Mouse (Mus musculus): ENCODE results near the gene Actn4.

Actn4 gene

DNA sequence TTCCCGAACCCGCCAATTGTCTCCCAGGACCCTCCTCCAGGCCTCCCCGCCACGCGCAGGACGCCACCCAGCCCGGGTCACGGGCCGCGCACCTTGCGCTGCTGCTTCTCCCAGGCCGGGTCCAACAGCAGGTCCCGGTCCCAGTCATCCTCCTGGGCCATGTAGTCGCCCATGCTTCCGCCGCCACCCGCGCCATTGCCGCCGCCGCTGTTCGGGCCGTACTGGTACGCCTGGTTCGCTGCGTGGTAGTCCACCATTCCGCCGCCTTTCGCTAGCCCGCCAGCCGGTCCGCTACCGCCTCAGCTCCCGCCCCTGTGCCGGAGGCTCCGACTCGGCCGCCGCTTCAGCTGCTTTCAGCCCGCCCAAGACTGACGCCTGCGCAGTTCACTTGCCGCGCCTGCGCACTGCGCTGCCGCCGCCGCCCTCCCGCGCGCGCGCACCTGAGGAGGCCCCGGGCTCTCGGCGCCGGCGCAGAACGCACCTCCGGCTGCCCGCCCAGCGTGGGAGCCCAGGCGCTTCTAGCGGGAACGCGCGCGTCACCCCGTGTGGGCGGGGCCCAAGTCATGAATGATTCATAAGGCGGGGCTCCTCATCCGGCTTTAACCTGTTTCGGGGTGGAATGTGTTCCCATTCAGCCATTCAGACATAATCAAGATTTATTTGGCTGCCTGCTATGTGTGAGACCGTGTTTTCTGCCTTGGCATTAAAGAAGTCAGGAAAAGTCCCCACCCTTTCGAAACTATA lies at the start of gene Actn4:
Gene Actn4, minus strand, starts transcription at position 414 of the 744 bp plus-strand sequence.
- DNase-seq = peak; percentile 99

DNA sequence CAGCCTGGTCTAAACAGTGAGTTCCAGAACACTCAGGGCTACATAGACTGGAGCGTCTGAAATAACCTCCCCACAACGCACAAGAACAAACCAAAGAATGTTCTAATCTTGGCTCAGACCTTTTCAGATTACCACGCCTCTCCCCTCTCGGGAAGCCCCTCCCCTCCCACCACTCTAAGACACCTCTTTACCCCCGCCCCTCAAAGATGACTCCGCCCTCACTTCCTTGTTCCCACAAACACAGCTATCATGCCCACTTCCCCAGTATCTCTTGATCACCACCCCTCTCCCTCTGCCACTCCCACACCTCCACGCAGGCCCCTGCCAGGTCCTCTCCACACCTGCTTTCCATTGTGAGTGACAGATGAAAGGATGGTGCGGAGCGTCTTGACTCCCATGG lies 46.6 kb upstream of the Actn4 start:
- DNase-seq = no peak

GRCm38 (mm10) chr7:29008171-29008570 lies 46.0 kb upstream of the Actn4 start:
- no peak for DNase-seq

DNA sequence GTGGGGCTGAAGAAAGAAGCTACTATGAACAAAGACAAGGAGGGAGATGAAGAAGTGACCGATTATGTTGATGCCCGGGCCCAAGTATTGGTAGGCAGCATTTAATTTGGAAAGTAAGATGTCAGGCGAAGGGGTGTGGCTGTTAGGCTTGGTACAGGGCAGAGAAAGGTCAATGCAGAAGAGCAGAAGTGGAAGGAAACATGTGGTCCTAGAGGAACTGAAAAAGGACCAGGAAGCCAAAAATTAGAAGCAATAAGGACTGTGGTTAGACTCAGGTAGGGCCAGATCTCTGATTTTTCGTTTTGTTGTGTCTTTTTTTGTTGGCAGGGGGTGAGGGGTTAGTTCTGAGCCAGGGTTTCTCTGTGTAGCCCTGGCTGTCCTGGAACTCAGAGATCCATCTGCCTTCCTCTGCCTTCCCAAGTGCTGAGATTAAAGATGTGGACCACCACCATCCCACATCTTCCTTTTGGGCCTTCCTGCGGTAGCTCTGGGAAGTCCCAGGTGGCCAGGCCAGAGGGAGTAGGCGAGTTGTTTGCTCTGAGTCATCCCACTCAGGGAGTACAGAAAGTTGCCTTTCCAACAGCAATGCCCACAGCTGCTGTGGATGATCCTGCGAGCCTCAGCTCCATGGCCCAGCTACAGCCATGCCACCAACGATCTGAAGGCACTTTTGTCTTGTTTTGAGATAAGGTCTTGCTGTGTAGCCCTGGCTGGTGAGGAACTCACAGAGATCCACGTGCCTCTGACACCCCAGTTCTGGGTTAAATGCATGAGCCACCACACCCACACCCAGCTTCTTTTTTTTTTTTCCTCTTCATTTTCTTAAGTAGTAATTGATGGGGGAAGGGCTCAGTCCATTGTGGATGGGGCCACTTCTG lies 45.3 kb upstream of the Actn4 start:
- DNase-seq = no peak

GRCm38 (mm10) chr7:29000651-29001605 lies 38.8 kb upstream of the Actn4 start:
- DNase-seq = no peak

DNA sequence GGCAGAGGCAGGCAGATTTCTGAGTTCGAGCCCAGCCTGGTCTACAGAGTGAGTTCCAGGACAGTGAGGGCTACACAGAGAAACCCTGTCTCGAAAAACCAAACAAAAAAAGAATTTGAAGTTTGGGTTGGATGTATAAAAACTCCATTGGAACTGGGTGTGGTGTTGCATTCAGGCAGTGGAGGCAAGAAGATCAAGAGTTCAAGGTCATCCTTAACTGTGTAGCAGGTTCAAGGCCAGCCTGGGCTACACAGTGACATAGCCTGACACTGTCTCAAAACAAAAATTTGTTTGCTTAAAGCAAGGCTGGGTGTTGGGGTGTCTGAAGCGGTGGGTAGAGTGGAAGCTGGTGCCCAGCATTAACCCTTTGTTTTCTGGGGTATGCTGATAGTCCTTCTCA lies 31.3 kb upstream of the Actn4 start:
- no peak for DNase-seq

GRCm38 (mm10) chr7:28992997-28993396 lies 30.9 kb upstream of the Actn4 start:
- no peak for DNase-seq

DNA sequence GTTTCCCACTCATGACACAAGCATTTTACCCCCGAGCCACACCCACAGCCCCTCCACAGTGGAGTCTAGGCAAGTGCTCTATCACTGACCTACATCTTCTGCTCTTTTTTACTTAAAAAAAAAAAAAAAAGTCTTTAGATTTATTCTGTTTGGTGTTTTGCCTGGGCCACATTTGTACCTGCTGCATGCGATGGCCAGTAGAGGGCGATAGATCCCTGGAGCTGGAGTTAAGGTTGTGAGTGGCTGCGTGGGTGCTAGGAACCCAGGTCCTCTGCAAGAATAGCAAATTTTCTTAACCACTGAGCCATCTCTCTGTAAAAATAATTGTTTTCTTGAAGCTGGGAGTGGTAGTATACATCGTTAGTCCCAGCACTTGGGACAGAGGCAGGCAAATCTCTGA lies 29.5 kb upstream of the Actn4 start:
- DNase-seq = no peak

DNA sequence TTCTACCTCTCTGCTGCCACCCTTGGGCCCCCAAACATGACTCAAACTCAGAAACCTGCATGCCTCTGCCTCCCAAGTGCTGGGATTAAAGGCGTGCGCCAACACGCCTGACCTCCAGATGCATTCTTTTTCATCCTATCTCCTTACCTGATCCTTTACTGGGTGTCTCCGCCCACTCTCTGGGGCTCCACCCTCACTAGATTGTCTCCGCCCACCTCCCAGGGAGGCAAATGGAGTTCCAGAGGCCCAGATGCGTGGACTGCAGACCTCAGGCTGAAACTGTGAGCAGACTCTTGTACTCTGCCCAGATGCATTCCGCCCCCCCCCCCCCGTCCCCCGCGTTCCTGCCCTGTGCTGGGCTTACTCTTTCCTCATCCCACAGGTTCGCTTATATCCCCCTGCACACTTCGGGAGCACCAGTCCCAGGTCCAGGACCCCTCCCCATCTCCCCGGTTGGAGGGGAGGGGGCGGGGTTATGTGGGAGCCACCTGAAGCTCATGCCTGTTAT lies 28.7 kb upstream of the Actn4 start:
- no peak for DNase-seq

DNA sequence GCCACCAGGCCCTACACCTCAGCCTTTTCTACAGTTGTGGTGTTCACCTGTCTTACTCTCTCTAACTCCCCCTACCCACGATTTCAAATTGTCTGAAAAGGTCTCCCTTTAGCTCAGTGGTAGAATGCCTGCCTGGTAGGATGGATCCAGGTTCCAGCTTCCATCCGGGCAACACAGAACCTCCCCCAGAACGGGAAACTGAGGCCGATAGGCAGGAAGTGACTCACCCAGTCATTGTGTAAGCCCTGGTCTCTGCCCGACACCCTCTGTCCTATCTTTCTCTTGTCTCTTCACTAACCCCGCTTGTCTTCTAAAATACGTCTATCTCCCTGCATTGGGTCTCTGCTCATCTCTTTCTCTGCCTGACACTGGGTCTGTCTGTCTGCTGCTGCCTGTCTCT lies 23.1 kb upstream of the Actn4 start:
- DNase-seq = no peak

- no peak for DNase-seq
These were observed 22.3 kb upstream of the Actn4 start for GRCm38 (mm10) chr7:28984452-28984851.

DNA sequence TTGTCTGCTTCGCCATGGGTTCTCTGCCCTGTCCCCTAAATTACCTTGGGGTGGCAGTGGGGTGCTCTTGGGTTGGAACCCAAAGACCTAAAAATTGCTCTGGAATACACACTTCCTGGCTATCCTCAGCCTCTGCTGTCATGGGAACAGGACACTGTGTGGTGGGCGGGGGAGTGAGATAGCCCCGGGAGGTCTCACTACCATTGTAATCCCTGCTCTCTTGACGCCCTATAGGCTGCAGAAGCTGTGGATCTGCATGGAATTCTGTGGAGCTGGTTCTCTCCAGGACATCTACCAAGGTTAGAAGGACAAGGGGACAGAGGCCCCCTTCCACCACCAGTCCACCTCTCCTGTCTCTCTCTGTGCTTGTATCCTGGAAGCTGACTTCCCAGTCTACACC lies 21.7 kb upstream of the Actn4 start:
- no peak for DNase-seq

DNA sequence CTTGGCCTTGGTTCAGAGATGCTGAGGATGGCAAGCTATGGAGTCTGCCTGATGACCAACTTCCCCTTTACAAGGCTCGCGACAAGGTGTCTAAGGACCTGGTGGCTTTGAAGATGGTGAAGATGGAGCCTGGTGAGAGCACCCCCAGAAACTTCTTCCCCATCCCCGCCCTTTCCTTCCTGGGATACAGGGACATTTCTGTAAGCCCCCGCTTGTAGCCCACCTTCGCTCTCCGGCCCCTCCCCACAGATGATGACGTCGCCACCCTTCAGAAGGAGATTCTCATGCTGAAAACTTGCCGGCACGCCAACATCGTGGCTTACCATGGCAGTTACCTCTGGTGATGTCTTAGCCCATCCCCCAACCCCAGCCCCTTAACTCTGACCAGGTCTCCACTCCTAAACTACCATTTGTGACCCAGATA lies 21.0 kb upstream of the Actn4 start:
- DNase-seq = no peak

DNA sequence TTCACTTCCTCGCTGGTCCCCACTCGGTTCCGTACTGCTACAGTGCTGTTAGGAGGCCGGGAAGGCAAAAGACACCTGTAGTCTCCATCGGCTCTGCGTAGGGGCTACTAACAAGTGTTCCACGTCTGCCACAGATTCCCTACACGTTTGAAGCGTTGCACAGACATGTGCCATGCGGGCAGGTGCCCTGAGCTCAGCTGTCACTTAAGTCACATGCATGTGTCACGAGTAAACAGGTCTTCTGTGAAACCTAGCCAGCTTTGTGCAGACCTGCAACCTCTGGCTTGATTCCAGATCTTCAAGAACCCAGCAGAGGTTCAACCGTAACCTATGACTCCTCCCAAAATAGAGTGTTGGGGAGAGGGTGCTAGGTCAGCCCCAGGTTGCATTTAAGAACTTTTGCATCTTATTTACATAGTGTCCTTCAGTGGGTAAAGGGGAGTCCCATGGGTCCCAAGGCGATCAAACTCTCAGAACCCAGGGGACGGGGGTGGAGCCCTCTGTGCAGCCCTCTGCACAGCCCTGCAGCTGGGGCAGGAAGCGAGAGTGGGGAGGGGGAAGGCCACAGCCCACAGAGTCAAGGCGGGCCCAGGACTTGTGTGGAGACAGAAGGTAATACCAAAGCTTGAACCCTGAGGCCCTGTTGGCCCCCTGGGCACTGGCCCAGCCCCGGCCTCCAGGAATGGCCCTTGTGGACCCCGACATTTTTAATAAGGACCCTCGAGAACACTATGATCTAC lies 20.3 kb upstream of the Actn4 start:
- DNase-seq = peak; percentile 52

- DNase-seq = peak; percentile 97
These were observed 19.6 kb upstream of the Actn4 start, which contains the start of the genes Eif3k and Map4k1 for GRCm38 (mm10) chr7:28981651-28982273. Gene Eif3k, minus strand, starts transcription at chr7:28981864. Gene Map4k1, plus strand, starts transcription at chr7:28982050.

- DNase-seq = peak; percentile 6
These were observed 15.4 kb upstream of the Actn4 start for GRCm38 (mm10) chr7:28977556-28977955.

- DNase-seq = peak; percentile 39
These were observed 10.9 kb upstream of the Actn4 start for GRCm38 (mm10) chr7:28973025-28973424.

GRCm38 (mm10) chr7:28972542-28972985 lies 10.4 kb upstream of the Actn4 start:
- peak; percentile 74 for DNase-seq

DNA sequence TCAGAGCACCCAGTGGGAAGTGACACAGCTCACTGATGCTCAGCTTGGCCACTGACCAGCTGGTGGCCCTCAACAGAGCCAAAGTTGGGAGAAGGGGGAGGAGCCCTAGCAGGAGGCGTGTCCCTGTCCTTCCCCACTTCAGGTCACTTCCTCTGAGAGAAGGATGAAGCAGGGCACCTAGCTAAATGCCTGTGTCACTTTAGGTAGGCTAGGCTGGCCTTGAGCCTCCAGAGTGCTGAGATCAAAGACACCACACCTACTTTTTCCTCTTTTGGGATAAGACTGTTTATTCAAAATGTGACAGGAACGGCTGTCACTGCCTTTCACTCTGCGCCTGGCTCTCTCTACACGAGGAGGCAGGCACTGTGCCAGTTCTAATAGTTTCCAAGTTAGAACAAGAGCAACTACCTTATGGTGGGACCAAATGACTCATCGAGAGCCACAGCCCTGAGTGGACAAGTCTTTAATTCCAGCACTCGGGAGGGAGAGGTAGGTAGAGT lies 9.7 kb upstream of the Actn4 start:
- peak; percentile 26 for DNase-seq

GRCm38 (mm10) chr7:28971029-28971428 lies 8.9 kb upstream of the Actn4 start:
- DNase-seq = no peak

Measured in cerebellum, adult 9-10 months (tissue).